In the genomic region with DNA sequence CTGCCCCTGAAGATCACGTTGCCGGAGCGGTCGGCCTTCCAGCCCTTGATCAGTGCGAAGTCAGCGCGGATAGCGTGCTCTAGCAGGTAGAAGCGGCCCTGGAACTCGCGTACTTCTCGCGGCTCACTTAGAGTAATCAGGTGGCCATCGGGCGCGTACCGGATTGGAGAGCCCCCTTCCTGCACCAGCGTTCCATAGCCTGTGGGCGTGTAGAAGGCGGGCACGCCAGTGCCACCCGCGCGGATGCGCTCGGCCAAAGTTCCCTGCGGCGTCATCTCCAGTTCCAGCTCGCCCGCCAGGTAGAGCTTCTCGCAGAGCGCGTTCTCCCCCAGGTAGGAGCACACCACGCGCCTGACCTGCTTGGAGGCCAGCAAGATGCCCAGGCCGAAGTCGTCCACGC, we compare ENCODE assay signal across 7 mouse cellular contexts. TPM values are rescaled to one million over a fixed set of nuclear protein-coding genes. Genes with fewer than 3 reads are reported as not detected.
DNase-seq lines count a peak whose midpoint lies in the region; ATAC-seq lines count a peak whose summit lies in the region.
"Not testable (repeated sequence)": the region's sequence is repeated elsewhere in the genome, so short reads cannot be mapped to it uniquely, and the experiment has no call there.

No protein-coding gene starts in this region.

- H3K27me3 ChIP-seq in embryonic facial prominence, embryonic 15.5 days: peaks cover 16% of the 10 kb centered on the region
- peaks cover 42% of the 10 kb centered on the region for H3K27me3 ChIP-seq in heart, embryonic 10.5 days (ENCODE audit: insufficient read depth, poor library complexity, severe bottlenecking)
- peaks cover 14% of the 10 kb centered on the region; the same call in 1 of the 2 replicates for H3K27me3 ChIP-seq in hindbrain, embryonic 14.5 days (ENCODE audit: control insufficient read depth, insufficient read depth, low read length)
- peaks cover 27% of the 10 kb centered on the region for H3K27me3 ChIP-seq in liver, embryonic 13.5 days
- peaks cover 28% of the 10 kb centered on the region for H3K27me3 ChIP-seq in midbrain, embryonic 13.5 days

- H3K36me3 ChIP-seq in embryonic facial prominence, embryonic 15.5 days; heart, embryonic 10.5 days; hindbrain, embryonic 14.5 days (replicated peaks; ENCODE audit: control insufficient read depth, insufficient read depth); liver, embryonic 13.5 days; midbrain, embryonic 13.5 days: not testable (repeated sequence)

- not testable (repeated sequence) for H3K27ac ChIP-seq in embryonic facial prominence, embryonic 15.5 days (replicated peaks); heart, embryonic 10.5 days; hindbrain, embryonic 14.5 days; liver, embryonic 13.5 days; midbrain, embryonic 13.5 days

- H3K9me3 ChIP-seq in embryonic facial prominence, embryonic 15.5 days (replicated peaks); heart, embryonic 10.5 days; hindbrain, embryonic 14.5 days (ENCODE audit: control insufficient read depth, low read length); liver, embryonic 13.5 days (replicated peaks); midbrain, embryonic 13.5 days: not testable (repeated sequence)

- H3K4me2 ChIP-seq in embryonic facial prominence, embryonic 15.5 days (replicated peaks): peak overlapping the region; percentile 48
- H3K4me2 ChIP-seq in hindbrain, embryonic 14.5 days (replicated peaks): peak overlapping the region; percentile 43
- peak overlapping the region; percentile 33 for H3K4me2 ChIP-seq in liver, embryonic 13.5 days
- H3K4me2 ChIP-seq in midbrain, embryonic 13.5 days (replicated peaks): peak overlapping the region; percentile 42

- WGBS in embryonic facial prominence, embryonic 15.5 days: 12% methylated on average over 29 of the region's 38 CpGs
- WGBS in heart, embryonic 10.5 days: 12% methylated on average over 28 of the region's 38 CpGs
- 18% methylated on average over 28 of the region's 38 CpGs for WGBS in hindbrain, embryonic 14.5 days
- 42% methylated on average over 19 of the region's 38 CpGs for WGBS in liver, embryonic 13.5 days (ENCODE audit: insufficient replicate concordance)
- 10% methylated on average over 25 of the region's 38 CpGs for WGBS in midbrain, embryonic 13.5 days

- not testable (repeated sequence) for DNase-seq in heart, embryonic 10.5 days (ENCODE audit: low spot score); hindbrain, embryonic 14.5 days (ENCODE audit: low spot score); liver, embryonic 13.5 days
- peak; percentile 19 for DNase-seq in kidney, postnatal 10 days
- peak; percentile 37 to 45 for DNase-seq in right cerebral cortex, postnatal 10 days (ENCODE audit: low spot score in 2 of 2)

- H3K9ac ChIP-seq in embryonic facial prominence, embryonic 15.5 days; hindbrain, embryonic 14.5 days; liver, embryonic 13.5 days; midbrain, embryonic 13.5 days (replicated peaks): not testable (repeated sequence)

- ATAC-seq in embryonic facial prominence, embryonic 15.5 days (ENCODE audit: insufficient number of reproducible peaks, low FRiP score, low TSS enrichment, low read depth); hindbrain, embryonic 14.5 days (ENCODE audit: low FRiP score); liver, embryonic 13.5 days (ENCODE audit: low read depth): not testable (repeated sequence)
- ATAC-seq in midbrain, embryonic 13.5 days: 0 out of 2 replicates have a peak, but pooled peaks have one; percentile 37

- H3K4me1 ChIP-seq in embryonic facial prominence, embryonic 15.5 days; hindbrain, embryonic 14.5 days (replicated peaks; ENCODE audit: control insufficient read depth, insufficient read depth, low read length); liver, embryonic 13.5 days (replicated peaks); midbrain, embryonic 13.5 days (replicated peaks): not testable (repeated sequence)
- peaks cover 15% of the 10 kb centered on the region; the same call in 1 of the 2 replicates for H3K4me1 ChIP-seq in heart, embryonic 10.5 days

- H3K4me3 ChIP-seq in embryonic facial prominence, embryonic 15.5 days (replicated peaks): peak overlapping the region; percentile 30
- H3K4me3 ChIP-seq in heart, embryonic 10.5 days: peak overlapping the region; percentile 40
- peak overlapping the region; percentile 14; the same call in 1 of the 2 replicates for H3K4me3 ChIP-seq in hindbrain, embryonic 14.5 days (replicated peaks; ENCODE audit: low read length)
- not testable (repeated sequence) for H3K4me3 ChIP-seq in liver, embryonic 13.5 days (replicated peaks)
- H3K4me3 ChIP-seq in midbrain, embryonic 13.5 days (replicated peaks): peak overlapping the region; percentile 17

RNA-seq across cellular contexts. Expression of a gene that starts 0.5 kb away (rescaled TPM):
- 0.14 and 0.21 TPM in 2 replicates for polyA plus RNA-seq in embryonic facial prominence, embryonic 15.5 days (2015; fragmentation: Nextera tagmentation; extraction: Ambion mirVana)
- polyA plus RNA-seq in heart, embryonic 10.5 days (2016; fragmentation: Nextera tagmentation; extraction: Ambion mirVana): not detected in 2 replicates
- polyA plus RNA-seq in hindbrain, embryonic 14.5 days (2014; fragmentation: Nextera tagmentation; extraction: Ambion mirVana): 0.15 TPM in 1 of 2 replicates, not detected in the other
- 0.06 TPM in 1 of 2 replicates, not detected in the other for polyA plus RNA-seq in liver, embryonic 13.5 days (2015; fragmentation: Nextera tagmentation; extraction: Ambion mirVana)
- not detected in 2 replicates for polyA plus RNA-seq in midbrain, embryonic 13.5 days (2015; fragmentation: Nextera tagmentation; extraction: Ambion mirVana)

RNA-seq across cellular contexts. Expression of a gene that starts 20.1 kb away (rescaled TPM):
- 5.8 and 5.9 TPM in 2 replicates for polyA plus RNA-seq in embryonic facial prominence, embryonic 15.5 days (2015; fragmentation: Nextera tagmentation; extraction: Ambion mirVana)
- 0.15 and 0.23 TPM in 2 replicates for polyA plus RNA-seq in heart, embryonic 10.5 days (2016; fragmentation: Nextera tagmentation; extraction: Ambion mirVana)
- polyA plus RNA-seq in hindbrain, embryonic 14.5 days (2014; fragmentation: Nextera tagmentation; extraction: Ambion mirVana): 0.25 and 0.34 TPM in 2 replicates
- polyA plus RNA-seq in liver, embryonic 13.5 days (2015; fragmentation: Nextera tagmentation; extraction: Ambion mirVana): 0.16 and 0.38 TPM in 2 replicates
- polyA plus RNA-seq in midbrain, embryonic 13.5 days (2015; fragmentation: Nextera tagmentation; extraction: Ambion mirVana): 0.13 TPM in 1 of 2 replicates, not detected in the other
